Mouse (Mus musculus): ENCODE results near the gene Cygb.

GRCm38 (mm10) chr11:116668381-116668825 lies 14.3 kb upstream of the Cygb start:
- TF ChIP-seq POLR2A (IDR thresholded peaks at IDR 0.05; ENCODE audit: borderline replicate concordance, control insufficient read depth, low read depth, low read length): no peak
- no peak for TF ChIP-seq CTCF (IDR thresholded peaks at IDR 0.05; ENCODE audit: control insufficient read depth, insufficient read depth, low read length)

Data from bone marrow, adult 2 months (tissue).